Comparison of ENCODE assay signal across 18 mouse cellular contexts in the genomic region with DNA sequence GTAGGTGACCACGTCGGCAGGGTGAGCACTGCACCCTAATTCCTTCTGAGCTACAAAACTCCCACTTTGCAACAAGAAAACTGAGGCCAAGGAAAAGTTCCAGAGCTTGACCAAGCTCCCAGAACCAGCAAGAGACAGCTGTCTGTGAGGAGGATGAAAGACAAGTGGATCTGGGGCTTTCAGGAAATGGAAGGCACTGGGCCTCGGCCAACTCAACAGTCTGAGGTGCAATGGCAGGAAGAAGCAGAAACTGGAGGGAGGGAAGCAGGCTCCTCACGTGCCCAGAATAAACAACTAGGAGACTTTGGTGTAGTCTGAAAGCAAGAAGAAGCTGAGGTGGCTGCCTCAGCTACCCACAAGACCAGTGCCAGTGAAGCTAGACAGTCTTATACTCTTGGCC.
"Had no signal": no experiment of that assay in that cellular context is flagged by ENCODE, and none has a peak within 500 bp of the region (broad histone marks: within the 10 kb centered on the region; RNA-seq: fewer than 3 reads in every experiment).

No protein-coding gene starts in this region.

- H3K9ac ChIP-seq: limb, embryonic 13.5 days; liver, embryonic 12.5 days; lung, embryonic 15.5 days; midbrain, embryonic 12.5 days; midbrain, embryonic 15.5 days; neural tube, embryonic 12.5 days; neural tube, embryonic 15.5 days had no signal

- ATAC-seq: liver, embryonic 12.5 days; midbrain, embryonic 15.5 days had no signal

- H3K4me2 ChIP-seq: limb, embryonic 13.5 days; liver, embryonic 12.5 days; lung, embryonic 15.5 days; midbrain, embryonic 12.5 days; midbrain, embryonic 15.5 days; neural tube, embryonic 12.5 days; neural tube, embryonic 15.5 days had no signal

- H3K4me3 ChIP-seq: limb, embryonic 10.5 days; limb, embryonic 13.5 days; liver, embryonic 12.5 days; lung, embryonic 15.5 days; midbrain, embryonic 12.5 days; midbrain, embryonic 15.5 days; neural tube, embryonic 12.5 days; neural tube, embryonic 15.5 days had no signal

- DNase-seq: kidney, adult 18-20 months; kidney, adult 9 months; kidney, postnatal 14 days; kidney, postnatal 4 days; layer of hippocampus, postnatal 36 days; liver; lung, postnatal 10 days; lung, postnatal 4 days; thymus, adult 18-20 months; thymus, postnatal 36 days had no signal

- H3K27me3 ChIP-seq: limb, embryonic 13.5 days; liver, embryonic 12.5 days; lung, embryonic 15.5 days; midbrain, embryonic 12.5 days; midbrain, embryonic 15.5 days; neural tube, embryonic 12.5 days; neural tube, embryonic 15.5 days had no signal

- H3K4me1 ChIP-seq: limb, embryonic 10.5 days; liver, embryonic 12.5 days; lung, embryonic 15.5 days had no signal

- H3K9me3 ChIP-seq: limb, embryonic 10.5 days; limb, embryonic 13.5 days; liver, embryonic 12.5 days; lung, embryonic 15.5 days; midbrain, embryonic 12.5 days; midbrain, embryonic 15.5 days; neural tube, embryonic 12.5 days; neural tube, embryonic 15.5 days had no signal

- H3K27ac ChIP-seq: limb, embryonic 10.5 days; limb, embryonic 13.5 days; liver, embryonic 12.5 days; lung, embryonic 15.5 days; midbrain, embryonic 12.5 days; midbrain, embryonic 15.5 days; neural tube, embryonic 12.5 days; neural tube, embryonic 15.5 days had no signal
